Mouse (Mus musculus) brain, embryonic 14.5 days (tissue): ENCODE results near the gene Gm4907.
"Not testable (repeated sequence)": the region's sequence is repeated elsewhere in the genome, so short reads cannot be mapped to it uniquely, and the experiment has no call there.

Experiments
- CTCF ChIP-seq: fragments of 200-500 bp; IDR thresholded peaks from 2 replicates; pipeline ENCODE4 v1.5.1; 2012; ENCODE audit warnings: inconsistent platforms, mild to moderate bottlenecking, moderate library complexity, borderline replicate concordance; ENCODE audit not compliant: insufficient read depth, insufficient read length; ENCODE audit errors: extremely low read depth
- POLR2A ChIP-seq: fragments of 200-500 bp; IDR thresholded peaks from 2 replicates; pipeline ENCODE4 v1.6.1; 2012; ENCODE audit warnings: mild to moderate bottlenecking, inconsistent platforms, borderline replicate concordance; ENCODE audit not compliant: poor library complexity, insufficient read depth, insufficient read length, severe bottlenecking; ENCODE audit errors: extremely low read depth

- not testable (repeated sequence) for TF ChIP-seq CTCF, POLR2A
Observed at GRCm38 (mm10) chrX:23882253-23882652, at the start of gene Gm4907.
